Mouse (Mus musculus) C2C12 (cell line): ENCODE results near the gene Cdc34b.

ENCODE experiments used
- CEBPB ChIP-seq: IDR thresholded peaks from one replicate; pipeline ENCODE4 v1.6.1; 2011; ENCODE audit warnings: low read depth, mild to moderate bottlenecking, control low read depth, moderate library complexity
- CTCF ChIP-seq: IDR thresholded peaks from one replicate; pipeline ENCODE4 v1.5.1; 2011; ENCODE audit not compliant: control insufficient read depth, insufficient read depth, insufficient read length
- MAX ChIP-seq: IDR thresholded peaks from one replicate; pipeline ENCODE4 v1.6.1; 2011; ENCODE audit warnings: mild to moderate bottlenecking, control low read depth
- MYOD1 ChIP-seq: IDR thresholded peaks from one replicate; pipeline ENCODE4 v1.6.1; 2011; ENCODE audit warnings: low read depth; ENCODE audit not compliant: control insufficient read depth, insufficient read length
- MYOG ChIP-seq: IDR thresholded peaks from one replicate; pipeline ENCODE4 v1.6.1; 2011; ENCODE audit not compliant: control insufficient read depth, insufficient read length; ENCODE audit errors: extremely low read depth
- USF1 ChIP-seq: IDR thresholded peaks from one replicate; pipeline ENCODE4 v1.6.1; 2011; ENCODE audit warnings: low read depth, mild to moderate bottlenecking, control low read depth, moderate library complexity

DNA sequence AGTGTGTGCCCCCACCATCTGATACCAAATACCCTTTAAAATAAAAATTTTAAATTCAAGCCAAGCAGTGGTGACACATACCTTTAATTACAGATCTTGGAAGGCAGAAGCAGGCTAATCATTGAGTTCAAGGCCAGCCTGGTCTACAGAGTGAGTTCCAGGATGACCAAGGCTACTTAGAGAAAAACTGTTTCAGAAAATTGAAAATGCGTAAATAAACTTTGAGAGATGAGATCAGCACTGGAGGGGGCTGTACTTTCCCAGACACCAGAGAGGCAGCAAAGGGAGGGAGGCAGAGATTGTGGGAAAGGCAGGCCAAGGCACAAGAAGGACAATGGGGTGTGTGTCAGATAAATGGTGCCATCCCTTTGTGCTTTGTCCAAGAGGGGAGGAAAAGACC is 20.7 kb downstream of the Cdc34b start:
- TF ChIP-seq CTCF (no peak), MYOG (no peak), MYOD1 (no peak), CEBPB (no peak), MAX (no peak), USF1 (no peak)
